Mouse (Mus musculus) liver, embryonic 14.5 days (tissue): Measurements from ENCODE around the gene Gm2007. TPM values are rescaled to one million over a fixed set of nuclear protein-coding genes. Genes with fewer than 3 reads are reported as not detected.
"Not testable (repeated sequence)": the region's sequence is repeated elsewhere in the genome, so short reads cannot be mapped to it uniquely, and the experiment has no call there.

Source experiments
- ATAC-seq: fragments of 200-750 bp; cut with Nextera tagmentation; 2 replicates; pipeline ENCODE4 v1.8.0; 2017; ENCODE audit warnings: moderate number of reproducible peaks, mild to moderate bottlenecking, moderate library complexity; ENCODE audit not compliant: insufficient read depth
- DNase-seq, 3 experiments: peaks; one replicate each; pipeline ENCODE4 v3.0.0-alpha.2; 2012 to 2013; ENCODE audit warnings: low read depth in 3 of 3, low spot score in 3 of 3
- H3K27ac ChIP-seq: fragments of 300-500 bp; sonication (generic); 2 replicates; pipeline ENCODE4 v1.5.1; 2014; ENCODE audit warnings: moderate library complexity, mild to moderate bottlenecking, control low read depth, inconsistent platforms
- H3K27me3 ChIP-seq: fragments of 300-500 bp; sonication (generic); 2 replicates; pipeline ENCODE4 v1.6.1; 2014; ENCODE audit warnings: mild to moderate bottlenecking, low read length, moderate library complexity; ENCODE audit not compliant: control insufficient read depth, insufficient read depth
- H3K36me3 ChIP-seq: fragments of 300-500 bp; sonication (generic); replicated peaks from 2 replicates; pipeline ENCODE4 v1.6.1; 2014; ENCODE audit warnings: low read depth; ENCODE audit not compliant: control insufficient read depth, insufficient read depth
- H3K4me1 ChIP-seq, 2 experiments: fragments of 200-500 bp in 1 of 2; fragments of 300-500 bp in 1 of 2; sonication (generic) in 1 of 2; replicated peaks; 2 replicates each; pipeline ENCODE4 v1.6.1; 2012 to 2014; ENCODE audit warnings: antibody characterized with exemption in 1 of 2, inconsistent platforms in 1 of 2, low read length in 1 of 2; ENCODE audit not compliant: control insufficient read depth in 2 of 2, insufficient read depth in 2 of 2
- H3K4me2 ChIP-seq: fragments of 300-500 bp; sonication (generic); 2 replicates; pipeline ENCODE4 v1.6.1; 2014; ENCODE audit warnings: low read depth, mild to moderate bottlenecking, control low read depth, moderate library complexity
- H3K4me3 ChIP-seq, 2 experiments: fragments of 200-500 bp in 1 of 2; fragments of 300-500 bp in 1 of 2; sonication (generic) in 1 of 2; 2 replicates each; pipeline ENCODE4 v1.5.1; 2012 to 2014; ENCODE audit warnings: low read depth in 2 of 2, low read length in 2 of 2, mild to moderate bottlenecking in 2 of 2, control low read depth in 1 of 2, inconsistent platforms in 1 of 2, moderate library complexity in 1 of 2; ENCODE audit not compliant: insufficient read depth in 1 of 2
- H3K9ac ChIP-seq: fragments of 300-500 bp; sonication (generic); replicated peaks from 2 replicates; pipeline ENCODE4 v1.6.1; 2014; ENCODE audit warnings: mild to moderate bottlenecking, control low read depth, moderate library complexity
- H3K9me3 ChIP-seq: fragments of 300-500 bp; sonication (generic); 2 replicates; pipeline ENCODE4 v1.6.1; 2016; ENCODE audit warnings: low read length, mixed read lengths; ENCODE audit not compliant: control insufficient read depth
- WGBS: fragments of 180-500 bp; shearing (Covaris S2); extraction: QIAGEN DNeasy Blood & Tissue Kit; methylation state at CpG from one replicate; pipeline ENCODE4 v1.1.7; 2014; ENCODE audit not compliant: insufficient replicate concordance; 5-methylcytosine and 5-hydroxymethylcytosine counted together
- polyA plus RNA-seq, 2 experiments: library from polyadenylated mRNA; depleted of rRNA in 1 of 2; stranded (reverse) in 1 of 2; unstranded in 1 of 2; fragments of >200 nt; fragmentation: Nextera tagmentation in 1 of 2; extraction: Ambion mirVana in 1 of 2; gene quantifications; 2 replicates each; pipeline versions ENCODE4 v1.2.1 to v1.2.3; 2012 to 2014

Gene Gm2007
- polyA plus RNA-seq (2012; rRNA removed) (not detected in 2 replicates), polyA plus RNA-seq (2014; fragmentation: Nextera tagmentation; extraction: Ambion mirVana) (not detected in 2 replicates)

- H3K36me3 ChIP-seq, H3K9ac ChIP-seq, H3K9me3 ChIP-seq, H3K4me3 ChIP-seq, H3K27me3 ChIP-seq, H3K4me1 ChIP-seq, ATAC-seq, H3K27ac ChIP-seq, H3K4me2 ChIP-seq, DNase-seq: not testable (repeated sequence)
- no CpG with 5 or more reads among the region's 2 CpGs for WGBS
Measured at GRCm38 (mm10) chr2:175741237-175741636, at the start of gene Gm2007. Gm2007 (plus strand) TSS chr2:175741537.

GRCm38 (mm10) chr2:175703546-175703945 lies 37.8 kb upstream of the Gm2007 start, which contains the start of gene Zfp969:
Zfp969 (minus strand) TSS chr2:175703646.
- H3K27me3 ChIP-seq, H3K4me1 ChIP-seq, H3K36me3 ChIP-seq, H3K4me2 ChIP-seq, DNase-seq, H3K27ac ChIP-seq, ATAC-seq, H3K9me3 ChIP-seq, H3K9ac ChIP-seq, H3K4me3 ChIP-seq: not testable (repeated sequence)
- no CpG with 5 or more reads among the region's 9 CpGs for WGBS

GRCm38 (mm10) chr2:175800993-175801392 lies 59.7 kb downstream of the Gm2007 start, which contains the start of gene Gm14288:
Gm14288 (minus strand) TSS chr2:175801093.
- H3K4me1 ChIP-seq, H3K36me3 ChIP-seq, DNase-seq, H3K4me2 ChIP-seq, H3K9ac ChIP-seq, ATAC-seq, H3K27ac ChIP-seq, H3K9me3 ChIP-seq, H3K27me3 ChIP-seq, H3K4me3 ChIP-seq: not testable (repeated sequence)
- WGBS, result no CpG with 5 or more reads among the region's 6 CpGs

Other genes starting within 250 kb of the Gm2007 start
- gene Gm11007, start 97.6 kb upstream of the Gm2007 start, polyA plus RNA-seq (2012; rRNA removed), result not detected in 2 replicates
- gene Gm11007, start 97.6 kb upstream of the Gm2007 start, polyA plus RNA-seq (2014; fragmentation: Nextera tagmentation; extraction: Ambion mirVana), result not detected in 2 replicates
- not detected in 2 replicates for gene Zfp969, start 37.9 kb upstream of the Gm2007 start, polyA plus RNA-seq (2012; rRNA removed)
- 13.9 and 18.7 TPM in 2 replicates for gene Zfp969, start 37.9 kb upstream of the Gm2007 start, polyA plus RNA-seq (2014; fragmentation: Nextera tagmentation; extraction: Ambion mirVana)
- 0.48 and 0.88 TPM in 2 replicates for gene Gm14288, start 59.6 kb downstream of the Gm2007 start, polyA plus RNA-seq (2012; rRNA removed)
- gene Gm14288, start 59.6 kb downstream of the Gm2007 start, polyA plus RNA-seq (2014; fragmentation: Nextera tagmentation; extraction: Ambion mirVana), result 0.63 and 0.89 TPM in 2 replicates
- gene Gm6710, start 127.7 kb downstream of the Gm2007 start, polyA plus RNA-seq (2012; rRNA removed), result 0.65 and 1.1 TPM in 2 replicates
- 3.0 and 4.7 TPM in 2 replicates for gene Gm6710, start 127.7 kb downstream of the Gm2007 start, polyA plus RNA-seq (2014; fragmentation: Nextera tagmentation; extraction: Ambion mirVana)
- gene Zfp966, start 189.6 kb downstream of the Gm2007 start, polyA plus RNA-seq (2012; rRNA removed), result 0.56 and 1.1 TPM in 2 replicates
- 0.27 and 0.73 TPM in 2 replicates for gene Zfp966, start 189.6 kb downstream of the Gm2007 start, polyA plus RNA-seq (2014; fragmentation: Nextera tagmentation; extraction: Ambion mirVana)
- gene Gm2026, start 223.8 kb downstream of the Gm2007 start, polyA plus RNA-seq (2012; rRNA removed), result 0.52 and 2.3 TPM in 2 replicates
- 2.6 and 4.3 TPM in 2 replicates for gene Gm2026, start 223.8 kb downstream of the Gm2007 start, polyA plus RNA-seq (2014; fragmentation: Nextera tagmentation; extraction: Ambion mirVana)